Mouse (Mus musculus): ENCODE data around the gene Mef2b. TPM values are rescaled to one million over a fixed set of nuclear protein-coding genes. Genes with fewer than 3 reads are reported as not detected.
"Not testable (repeated sequence)": the region's sequence is repeated elsewhere in the genome, so short reads cannot be mapped to it uniquely, and the experiment has no call there.

Mef2b gene
- polyA plus RNA-seq, 1 experiment from 2014 or later: 0.46 TPM

DNA sequence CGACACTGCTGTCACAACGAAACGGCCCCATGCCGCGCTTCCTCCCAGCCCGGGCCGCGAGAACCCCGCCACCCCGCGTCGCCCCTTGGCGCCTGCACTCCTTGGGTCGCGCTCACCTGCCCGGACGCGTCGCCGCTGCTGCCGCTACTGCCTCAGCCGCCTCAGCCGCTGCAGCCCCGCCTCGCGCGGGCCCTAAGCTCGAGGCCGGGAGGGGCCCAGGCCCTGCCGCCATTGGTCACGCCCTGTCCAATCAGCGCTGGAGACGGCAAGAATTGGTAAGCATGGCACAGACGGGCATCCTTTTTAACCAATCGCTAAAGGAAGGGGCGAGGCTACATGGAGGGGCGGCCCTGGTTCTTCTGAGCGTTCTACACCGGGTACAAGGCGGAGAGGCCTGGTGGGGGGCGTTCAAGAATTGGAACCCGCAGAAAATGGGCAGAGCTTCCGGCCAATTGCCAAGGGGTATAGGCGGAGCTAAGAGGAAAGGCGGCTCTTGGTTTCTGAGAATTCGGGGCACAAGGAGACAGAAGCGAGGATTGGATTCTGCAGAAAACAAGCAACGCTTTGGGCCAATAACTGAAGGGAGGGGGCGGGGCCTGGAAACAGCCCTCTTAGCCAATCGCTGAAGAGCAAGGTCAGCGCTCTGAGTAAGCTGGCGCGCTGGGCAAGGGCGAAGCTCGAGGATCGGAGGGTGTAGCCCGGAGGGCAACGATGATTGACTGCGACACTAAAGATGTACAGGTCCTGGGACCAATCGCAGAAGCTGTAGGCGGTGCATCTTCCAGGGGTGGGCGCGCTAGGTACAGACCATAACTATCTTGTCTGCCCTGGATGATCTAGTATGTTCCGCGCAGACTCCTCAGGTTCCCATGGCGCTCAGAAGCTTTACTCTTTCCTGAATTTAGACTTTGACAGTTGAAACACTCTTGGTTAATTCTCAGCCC is 72.9 kb downstream of the Mef2b start, which contains the start of gene Slc25a42:
TSS of gene Slc25a42 (minus strand) at position 194 of the 944 bp plus-strand sequence.
- WGBS: under 1% methylated on average over 66 of the region's 66 CpGs
- ATAC-seq (ENCODE audit: low FRiP score, low TSS enrichment) (peak; percentile 99), DNase-seq (peak; percentile 99)
- Histone ChIP-seq H3K4me2 (ENCODE audit: low read length) (peak within 1 kb of the TSS; percentile 97), H3K27me3 (ENCODE audit: control insufficient read depth, insufficient read depth, low read length) (peaks cover 10% of the 10 kb centered on the region), H3K36me3 (ENCODE audit: control insufficient read depth, insufficient read depth, low read length) (no peaks in the 10 kb centered on the region), H3K9ac (replicated peaks; ENCODE audit: low read length) (peak within 1 kb of the TSS; percentile 60), H3K4me3 (replicated peaks; ENCODE audit: low read depth, low read length) (peak within 1 kb of the TSS; percentile 65), H3K9me3 (ENCODE audit: control insufficient read depth, low read length) (no peaks in the 10 kb centered on the region), H3K4me1 (ENCODE audit: control insufficient read depth, insufficient read depth, low read length) (0 out of 2 replicates have a peak, but pooled peaks cover 9% of the 10 kb centered on the region), H3K27ac (replicated peaks; ENCODE audit: low read depth, low read length) (peak within 1 kb of the TSS; percentile 70)

DNA sequence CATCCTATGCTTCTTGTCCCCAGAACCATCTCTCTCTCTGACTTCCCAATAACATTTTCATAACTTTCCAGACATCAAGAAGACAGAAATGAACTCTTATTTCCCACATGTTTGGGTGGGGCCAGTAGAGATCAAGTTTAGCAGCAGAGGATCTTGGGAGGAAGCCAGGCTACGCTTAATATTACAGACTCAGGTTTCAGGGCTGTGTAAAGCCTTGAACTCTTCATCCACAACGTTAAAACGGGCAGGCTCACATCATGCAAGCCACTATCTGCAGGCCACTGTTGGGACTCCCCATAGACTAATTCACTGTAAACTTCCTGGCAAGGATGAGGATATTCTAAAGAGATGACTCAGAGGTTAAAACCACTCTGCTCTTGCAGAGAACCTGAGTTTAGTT is 74.9 kb downstream of the Mef2b start:
- 80% methylated on average over 3 of the region's 3 CpGs for WGBS
- Histone ChIP-seq H3K27ac (replicated peaks; ENCODE audit: low read depth, low read length) (no peak overlapping the region), H3K4me3 (replicated peaks; ENCODE audit: low read depth, low read length) (no peak overlapping the region), H3K36me3 (ENCODE audit: control insufficient read depth, insufficient read depth, low read length) (no peaks in the 10 kb centered on the region), H3K4me1 (ENCODE audit: control insufficient read depth, insufficient read depth, low read length) (0 out of 2 replicates have a peak, but pooled peaks cover 9% of the 10 kb centered on the region), H3K9me3 (ENCODE audit: control insufficient read depth, low read length) (no peaks in the 10 kb centered on the region), H3K9ac (replicated peaks; ENCODE audit: low read length) (no peak overlapping the region), H3K4me2 (ENCODE audit: low read length) (no peak overlapping the region), H3K27me3 (ENCODE audit: control insufficient read depth, insufficient read depth, low read length) (peaks cover 10% of the 10 kb centered on the region)
- ATAC-seq (ENCODE audit: low FRiP score, low TSS enrichment): no peak
- DNase-seq: no peak

DNA sequence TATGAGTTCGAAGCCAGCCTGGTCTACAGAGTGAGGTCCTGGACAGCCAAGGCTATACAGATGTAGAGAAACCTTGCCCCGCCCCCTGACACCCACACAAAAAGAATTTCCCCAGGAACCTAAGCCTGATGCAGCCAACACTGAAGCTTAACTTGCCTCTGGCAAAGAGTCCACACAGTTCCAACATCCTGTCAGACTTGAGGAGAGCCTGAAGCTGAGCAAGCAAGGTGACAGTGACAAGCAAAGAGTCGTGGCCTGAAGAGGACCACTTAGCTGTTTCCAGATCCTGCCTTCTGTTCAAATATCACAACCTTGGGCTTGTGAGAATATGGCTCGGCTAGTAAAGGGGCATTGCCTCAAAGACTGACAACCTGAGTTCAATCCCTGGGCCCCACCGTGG is 75.6 kb downstream of the Mef2b start:
- H3K9ac ChIP-seq (replicated peaks; ENCODE audit: low read length): no peak overlapping the region
- 69% methylated on average over 5 of the region's 5 CpGs for WGBS
- ATAC-seq (ENCODE audit: low FRiP score, low TSS enrichment): no peak

DNA sequence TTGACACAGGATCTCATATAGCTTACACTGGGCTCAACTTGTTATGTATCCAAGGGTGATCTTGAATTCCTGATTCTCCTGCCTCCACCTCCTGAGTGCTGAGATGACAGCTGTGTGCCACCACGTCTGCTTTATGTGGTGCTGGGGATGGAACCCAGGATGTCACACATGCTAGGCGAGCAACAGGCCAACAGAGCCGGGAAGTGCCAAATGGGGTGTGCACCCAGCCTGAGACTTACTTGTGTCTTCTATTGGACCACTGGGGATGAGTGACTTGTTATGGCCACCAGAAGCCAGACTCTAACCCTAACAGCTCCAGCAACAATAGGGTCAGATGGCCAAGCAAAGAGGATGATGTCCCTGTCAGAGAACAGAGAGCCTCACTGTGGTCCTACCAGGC is 76.7 kb downstream of the Mef2b start:
- not testable (repeated sequence) for ATAC-seq (ENCODE audit: low FRiP score, low TSS enrichment); DNase-seq; H3K4me1 ChIP-seq (ENCODE audit: control insufficient read depth, insufficient read depth, low read length); H3K27me3 ChIP-seq (ENCODE audit: control insufficient read depth, insufficient read depth, low read length); H3K4me2 ChIP-seq (ENCODE audit: low read length); H3K27ac ChIP-seq (replicated peaks; ENCODE audit: low read depth, low read length); H3K9ac ChIP-seq (replicated peaks; ENCODE audit: low read length); H3K4me3 ChIP-seq (replicated peaks; ENCODE audit: low read depth, low read length); H3K9me3 ChIP-seq (ENCODE audit: control insufficient read depth, low read length)
- 71% methylated on average over 3 of the region's 3 CpGs for WGBS
- peaks cover 12% of the 10 kb centered on the region for H3K36me3 ChIP-seq (ENCODE audit: control insufficient read depth, insufficient read depth, low read length)

More for the DNA sequence above, 75.6 kb downstream of the Mef2b start:
- Histone ChIP-seq H3K4me1 (ENCODE audit: control insufficient read depth, insufficient read depth, low read length) (0 out of 2 replicates have a peak, but pooled peaks cover 9% of the 10 kb centered on the region), H3K27me3 (ENCODE audit: control insufficient read depth, insufficient read depth, low read length) (peaks cover 10% of the 10 kb centered on the region), H3K4me3 (replicated peaks; ENCODE audit: low read depth, low read length) (no peak overlapping the region), H3K4me2 (ENCODE audit: low read length) (no peak overlapping the region), H3K36me3 (ENCODE audit: control insufficient read depth, insufficient read depth, low read length) (peaks cover under 1% of the 10 kb centered on the region; the same call in 1 of the 2 replicates), H3K9me3 (ENCODE audit: control insufficient read depth, low read length) (no peaks in the 10 kb centered on the region), H3K27ac (replicated peaks; ENCODE audit: low read depth, low read length) (no peak overlapping the region)
- DNase-seq: no peak

DNA sequence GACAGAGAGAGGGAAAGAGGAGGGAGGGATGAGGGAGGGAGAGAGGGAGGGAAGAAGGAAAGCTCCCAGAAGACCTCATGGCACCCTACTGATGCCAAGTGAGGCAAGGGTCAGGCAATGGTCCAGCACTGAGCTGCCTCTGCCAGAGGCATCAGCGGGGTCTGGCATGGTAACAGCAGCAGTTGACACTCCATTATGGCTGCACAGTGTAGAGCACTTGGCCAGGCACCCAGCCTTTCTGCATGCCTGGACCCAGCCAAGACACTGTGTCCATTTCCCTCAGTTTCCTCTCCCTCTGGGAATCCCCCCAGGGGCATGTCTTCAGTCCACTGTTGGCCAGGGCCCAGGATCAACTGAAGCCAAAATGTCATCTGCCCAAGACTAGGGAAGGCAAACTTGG is 77.1 kb downstream of the Mef2b start:
- H3K27me3 ChIP-seq (ENCODE audit: control insufficient read depth, insufficient read depth, low read length): no peaks in the 10 kb centered on the region
- H3K27ac ChIP-seq (replicated peaks; ENCODE audit: low read depth, low read length): no peak overlapping the region
- H3K4me3 ChIP-seq (replicated peaks; ENCODE audit: low read depth, low read length): no peak overlapping the region
- H3K9me3 ChIP-seq (ENCODE audit: control insufficient read depth, low read length): no peaks in the 10 kb centered on the region
- no peak overlapping the region for H3K9ac ChIP-seq (replicated peaks; ENCODE audit: low read length)
- no peak for ATAC-seq (ENCODE audit: low FRiP score, low TSS enrichment)
- DNase-seq: peak; percentile 17
- peaks cover 16% of the 10 kb centered on the region for H3K36me3 ChIP-seq (ENCODE audit: control insufficient read depth, insufficient read depth, low read length)
- H3K4me2 ChIP-seq (ENCODE audit: low read length): no peak overlapping the region
- 65% methylated on average over 1 of the region's 1 CpGs for WGBS
- H3K4me1 ChIP-seq (ENCODE audit: control insufficient read depth, insufficient read depth, low read length): 0 out of 2 replicates have a peak, but pooled peaks cover 6% of the 10 kb centered on the region

Small RNA genes lying within 50 kb of the gene (microRNA-seq; reads per million reads assigned to microRNA genes)
- 3.5 reads per million, percentile 23 among the genes with 10 or more reads in this experiment for gene Mir7066

Other genes starting within 250 kb of the Mef2b start
- 5.1 TPM in 2 replicates for gene Tssk6, start 237.5 kb upstream of the Mef2b start, polyA plus RNA-seq (2014; fragmentation: Nextera tagmentation; extraction: Ambion mirVana)
- 170 and 211 TPM in 2 replicates for gene Ndufa13, start 237.2 kb upstream of the Mef2b start, polyA plus RNA-seq (2014; fragmentation: Nextera tagmentation; extraction: Ambion mirVana)
- 8.4 and 11.9 TPM in 2 replicates for gene Yjefn3, start 237.0 kb upstream of the Mef2b start, polyA plus RNA-seq (2014; fragmentation: Nextera tagmentation; extraction: Ambion mirVana)
- 22.6 and 28.1 TPM in 2 replicates for gene Gatad2a, start 143.3 kb upstream of the Mef2b start, polyA plus RNA-seq (2014; fragmentation: Nextera tagmentation; extraction: Ambion mirVana)
- 65.2 and 76.3 TPM in 2 replicates for gene Mau2, start 97.0 kb upstream of the Mef2b start, polyA plus RNA-seq (2014; fragmentation: Nextera tagmentation; extraction: Ambion mirVana)
- 49.2 and 52.7 TPM in 2 replicates for gene Sugp1, start 96.9 kb upstream of the Mef2b start, polyA plus RNA-seq (2014; fragmentation: Nextera tagmentation; extraction: Ambion mirVana)
- gene Tm6sf2, start 66.8 kb upstream of the Mef2b start, polyA plus RNA-seq (2014; fragmentation: Nextera tagmentation; extraction: Ambion mirVana): 2.0 and 2.1 TPM in 2 replicates
- 1.2 and 1.3 TPM in 2 replicates for gene Hapln4, start 56.3 kb upstream of the Mef2b start, polyA plus RNA-seq (2014; fragmentation: Nextera tagmentation; extraction: Ambion mirVana)
- gene Ncan, start 18.8 kb upstream of the Mef2b start, polyA plus RNA-seq (2014; fragmentation: Nextera tagmentation; extraction: Ambion mirVana): 135 and 147 TPM in 2 replicates
- gene Nr2c2ap, start 8.4 kb upstream of the Mef2b start, polyA plus RNA-seq (2014; fragmentation: Nextera tagmentation; extraction: Ambion mirVana): 25.8 and 43.4 TPM in 2 replicates
- gene Rfxank, start 557 bp upstream of the Mef2b start, polyA plus RNA-seq (2014; fragmentation: Nextera tagmentation; extraction: Ambion mirVana): 6.7 and 7.5 TPM in 2 replicates
- gene Borcs8, start 212 bp upstream of the Mef2b start, polyA plus RNA-seq (2014; fragmentation: Nextera tagmentation; extraction: Ambion mirVana): 64.2 and 71.2 TPM in 2 replicates
- 31.2 and 40.7 TPM in 2 replicates for gene Tmem161a, start 32.6 kb downstream of the Mef2b start, polyA plus RNA-seq (2014; fragmentation: Nextera tagmentation; extraction: Ambion mirVana)
- gene Slc25a42, start 72.6 kb downstream of the Mef2b start, polyA plus RNA-seq (2014; fragmentation: Nextera tagmentation; extraction: Ambion mirVana): 5.1 and 5.6 TPM in 2 replicates
- 87.9 and 88.9 TPM in 2 replicates for gene Sugp2, start 94.5 kb downstream of the Mef2b start, polyA plus RNA-seq (2014; fragmentation: Nextera tagmentation; extraction: Ambion mirVana)
- gene Armc6, start 94.8 kb downstream of the Mef2b start, polyA plus RNA-seq (2014; fragmentation: Nextera tagmentation; extraction: Ambion mirVana): 82.5 and 115 TPM in 2 replicates
- gene Homer3, start 143.1 kb downstream of the Mef2b start, polyA plus RNA-seq (2014; fragmentation: Nextera tagmentation; extraction: Ambion mirVana): 24.0 and 34.4 TPM in 2 replicates
- gene Ddx49, start 162.8 kb downstream of the Mef2b start, polyA plus RNA-seq (2014; fragmentation: Nextera tagmentation; extraction: Ambion mirVana): 44.8 and 48.8 TPM in 2 replicates
- 274 and 309 TPM in 2 replicates for gene Cope, start 162.8 kb downstream of the Mef2b start, polyA plus RNA-seq (2014; fragmentation: Nextera tagmentation; extraction: Ambion mirVana)
- gene Cers1, start 176.1 kb downstream of the Mef2b start, polyA plus RNA-seq (2014; fragmentation: Nextera tagmentation; extraction: Ambion mirVana): 38.8 and 42.9 TPM in 2 replicates
- not detected in 2 replicates for gene Gdf1, start 190.1 kb downstream of the Mef2b start, polyA plus RNA-seq (2014; fragmentation: Nextera tagmentation; extraction: Ambion mirVana)
- gene Upf1, start 213.6 kb downstream of the Mef2b start, polyA plus RNA-seq (2014; fragmentation: Nextera tagmentation; extraction: Ambion mirVana): 16.9 and 18.4 TPM in 2 replicates
- gene Comp, start 233.8 kb downstream of the Mef2b start, polyA plus RNA-seq (2014; fragmentation: Nextera tagmentation; extraction: Ambion mirVana): 0.47 TPM in 1 of 2 replicates, not detected in the other